Mouse (Mus musculus) forebrain, embryonic 12.5 days (tissue): ENCODE results near the gene Farsb. TPM values are rescaled to one million over a fixed set of nuclear protein-coding genes. Genes with fewer than 3 reads are reported as not detected.

Experiments used
- ATAC-seq: fragments of 200-750 bp; cut with Nextera tagmentation; 2 replicates; pipeline ENCODE4 v1.8.0; 2017; ENCODE audit warnings: moderate TSS enrichment; ENCODE audit not compliant: low FRiP score
- H3K27ac ChIP-seq: fragments of 300-500 bp; sonication (generic); 2 replicates; pipeline ENCODE4 v1.5.1; 2016; ENCODE audit warnings: mild to moderate bottlenecking
- H3K27me3 ChIP-seq: fragments of 300-500 bp; sonication (generic); 2 replicates; pipeline ENCODE4 v1.6.1; 2016; ENCODE audit warnings: mild to moderate bottlenecking
- H3K36me3 ChIP-seq: fragments of 300-500 bp; sonication (generic); replicated peaks from 2 replicates; pipeline ENCODE4 v1.6.1; 2016; ENCODE audit warnings: mild to moderate bottlenecking
- H3K4me1 ChIP-seq: fragments of 300-500 bp; sonication (generic); 2 replicates; pipeline ENCODE4 v1.6.1; 2016
- H3K4me2 ChIP-seq: fragments of 300-500 bp; sonication (generic); 2 replicates; pipeline ENCODE4 v1.6.1; 2016; ENCODE audit warnings: mild to moderate bottlenecking, moderate library complexity
- H3K4me3 ChIP-seq: fragments of 300-500 bp; sonication (generic); replicated peaks from 2 replicates; pipeline ENCODE4 v1.5.1; 2016; ENCODE audit warnings: mild to moderate bottlenecking
- H3K9ac ChIP-seq: fragments of 300-500 bp; sonication (generic); 2 replicates; pipeline ENCODE4 v1.6.1; 2016; ENCODE audit warnings: mild to moderate bottlenecking
- H3K9me3 ChIP-seq: fragments of 300-500 bp; sonication (generic); 2 replicates; pipeline ENCODE4 v1.6.1; 2016
- WGBS: fragments of 180-500 bp; shearing (Covaris S2); methylation state at CpG from one replicate; pipeline ENCODE4 v1.1.7; 2016; 5-methylcytosine and 5-hydroxymethylcytosine counted together
- polyA plus RNA-seq: library from polyadenylated mRNA; unstranded; fragments of >200 nt; fragmentation: Nextera tagmentation; extraction: Ambion mirVana; gene quantifications from 2 replicates; pipeline ENCODE4 v1.2.1, GENCODE M21; 2016

Gene Farsb
- polyA plus RNA-seq, 1 experiment from 2014 or later = 136 TPM

DNA sequence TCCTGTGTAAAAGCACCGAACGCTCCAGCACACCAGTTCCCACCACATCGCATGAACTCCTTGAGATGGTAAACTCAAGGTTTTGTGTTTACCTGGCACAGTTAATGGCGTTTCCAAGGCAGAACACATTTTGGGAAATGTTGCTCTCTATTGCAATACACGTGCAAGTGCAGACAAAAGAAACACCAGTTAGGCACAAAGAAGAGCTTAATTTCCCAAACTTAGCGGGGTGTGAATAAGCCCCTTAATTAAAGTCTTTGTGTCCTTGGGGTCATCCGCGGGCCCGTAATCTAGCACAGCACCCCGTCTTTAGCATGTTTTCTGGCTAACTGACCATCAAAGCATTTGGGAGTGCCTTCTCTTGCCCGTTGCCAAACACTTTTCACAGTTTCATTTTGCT, 59.8 kb downstream of the Farsb start:
- 8% methylated on average over 11 of the region's 11 CpGs for WGBS

GRCm38 (mm10) chr1:78426841-78427240, 61.9 kb downstream of the Farsb start:
- H3K4me2 ChIP-seq = no peak overlapping the region
- H3K27me3 ChIP-seq = peaks cover 28% of the 10 kb centered on the region
- no peak overlapping the region for H3K9ac ChIP-seq
- WGBS = 58% methylated on average over 3 of the region's 3 CpGs
- H3K9me3 ChIP-seq = no peaks in the 10 kb centered on the region
- no peak overlapping the region for H3K27ac ChIP-seq
- no peak overlapping the region for H3K4me3 ChIP-seq
- no peak for ATAC-seq
- peaks cover 28% of the 10 kb centered on the region for H3K4me1 ChIP-seq
- no peaks in the 10 kb centered on the region; the same call in 1 of the 2 replicates for H3K36me3 ChIP-seq

More for the DNA sequence above, 59.8 kb downstream of the Farsb start:
- Histone ChIP-seq H3K4me2 (peak overlapping the region; percentile 27), H3K27me3 (peaks cover 24% of the 10 kb centered on the region), H3K9me3 (no peaks in the 10 kb centered on the region), H3K27ac (no peak overlapping the region), H3K36me3 (peaks cover 4% of the 10 kb centered on the region; the same call in 1 of the 2 replicates), H3K9ac (no peak overlapping the region), H3K4me1 (peaks cover 18% of the 10 kb centered on the region), H3K4me3 (no peak overlapping the region)
- ATAC-seq = no peak

GRCm38 (mm10) chr1:78425793-78426700, 62.6 kb downstream of the Farsb start:
- Histone ChIP-seq H3K27me3 (peaks cover 25% of the 10 kb centered on the region), H3K4me3 (no peak overlapping the region), H3K9ac (no peak overlapping the region), H3K4me2 (no peak overlapping the region), H3K4me1 (peaks cover 28% of the 10 kb centered on the region), H3K27ac (no peak overlapping the region), H3K36me3 (peaks cover 1% of the 10 kb centered on the region; the same call in 1 of the 2 replicates), H3K9me3 (no peaks in the 10 kb centered on the region)
- WGBS = 75% methylated on average over 7 of the region's 7 CpGs
- no peak for ATAC-seq

GRCm38 (mm10) chr1:78425309-78425708, 63.4 kb downstream of the Farsb start:
- no peak overlapping the region for H3K27ac ChIP-seq
- H3K4me1 ChIP-seq = peaks cover 28% of the 10 kb centered on the region
- WGBS = 89% methylated on average over 7 of the region's 7 CpGs

GRCm38 (mm10) chr1:78424848-78425247, 63.8 kb downstream of the Farsb start:
- no peak overlapping the region for H3K9ac ChIP-seq
- peaks cover 4% of the 10 kb centered on the region; the same call in 1 of the 2 replicates for H3K36me3 ChIP-seq
- 93% methylated on average over 4 of the region's 4 CpGs for WGBS
- no peak overlapping the region for H3K27ac ChIP-seq
- no peak overlapping the region for H3K4me2 ChIP-seq
- H3K4me3 ChIP-seq = no peak overlapping the region
- no peaks in the 10 kb centered on the region for H3K9me3 ChIP-seq
- H3K27me3 ChIP-seq = peaks cover 28% of the 10 kb centered on the region
- ATAC-seq = no peak
- peaks cover 28% of the 10 kb centered on the region for H3K4me1 ChIP-seq

More at GRCm38 (mm10) chr1:78425309-78425708, 63.4 kb downstream of the Farsb start:
- Histone ChIP-seq H3K36me3 (peaks cover 4% of the 10 kb centered on the region; the same call in 1 of the 2 replicates), H3K9me3 (no peaks in the 10 kb centered on the region), H3K27me3 (peaks cover 27% of the 10 kb centered on the region), H3K4me3 (no peak overlapping the region), H3K4me2 (no peak overlapping the region), H3K9ac (no peak overlapping the region)
- ATAC-seq = no peak

- H3K36me3 ChIP-seq = peaks cover 4% of the 10 kb centered on the region; the same call in 1 of the 2 replicates
- H3K9ac ChIP-seq = no peak overlapping the region
- peaks cover 19% of the 10 kb centered on the region for H3K4me1 ChIP-seq
- no peak for ATAC-seq
- H3K27me3 ChIP-seq = peaks cover 23% of the 10 kb centered on the region
- H3K27ac ChIP-seq = no peak overlapping the region
- no peaks in the 10 kb centered on the region for H3K9me3 ChIP-seq
- H3K4me2 ChIP-seq = no peak overlapping the region
- WGBS = 24% methylated on average over 2 of the region's 2 CpGs
- H3K4me3 ChIP-seq = no peak overlapping the region
These were observed 66.1 kb downstream of the Farsb start for GRCm38 (mm10) chr1:78422576-78422975.

DNA sequence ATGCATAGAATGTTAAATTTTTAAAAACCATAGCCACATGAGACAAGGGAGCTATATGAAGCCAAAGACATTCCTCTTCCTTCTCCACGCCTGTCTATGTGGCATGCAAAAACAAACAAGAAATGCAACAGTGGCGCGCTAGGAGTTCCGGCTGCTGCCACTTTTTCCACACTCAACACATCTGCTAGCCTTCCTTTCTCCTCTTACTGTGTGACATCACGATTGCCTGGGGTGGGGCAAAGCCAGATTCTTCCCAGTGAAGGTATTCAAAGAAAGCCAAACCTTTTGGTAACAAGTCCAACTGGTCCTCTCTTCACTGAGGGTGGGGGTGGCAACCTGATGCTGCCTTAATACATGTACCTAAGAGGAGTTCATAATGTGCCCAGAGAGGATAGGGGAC, 66.9 kb downstream of the Farsb start:
- no peak for ATAC-seq
- Histone ChIP-seq H3K36me3 (peaks cover 4% of the 10 kb centered on the region; the same call in 1 of the 2 replicates), H3K4me1 (peaks cover 19% of the 10 kb centered on the region), H3K4me3 (no peak overlapping the region), H3K9ac (no peak overlapping the region), H3K9me3 (no peaks in the 10 kb centered on the region), H3K27ac (no peak overlapping the region), H3K27me3 (peaks cover 25% of the 10 kb centered on the region), H3K4me2 (no peak overlapping the region)
- 90% methylated on average over 5 of the region's 5 CpGs for WGBS

DNA sequence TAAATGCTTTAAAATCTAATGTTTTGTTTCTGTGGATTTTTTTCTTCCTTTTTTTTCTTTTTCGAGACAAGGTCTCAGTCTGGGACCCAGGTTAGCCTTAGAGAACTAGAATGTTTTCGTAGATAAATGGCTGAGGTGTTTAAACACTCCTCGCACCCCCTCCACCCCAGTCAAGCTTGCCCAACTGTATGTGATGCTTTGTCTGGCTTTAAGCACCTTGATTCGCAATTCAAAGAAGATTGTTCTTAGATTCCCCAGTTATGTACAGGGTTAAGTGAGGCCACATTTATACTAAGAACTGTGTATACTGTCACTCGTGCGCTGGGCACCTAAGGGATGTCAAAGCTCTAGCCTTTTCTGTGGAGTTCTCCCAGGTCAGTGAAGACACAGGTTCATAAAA, 68.4 kb downstream of the Farsb start:
- H3K9ac ChIP-seq = no peak overlapping the region
- H3K9me3 ChIP-seq = no peaks in the 10 kb centered on the region
- peaks cover 10% of the 10 kb centered on the region for H3K4me1 ChIP-seq
- 90% methylated on average over 6 of the region's 6 CpGs for WGBS
- no peak overlapping the region for H3K27ac ChIP-seq
- H3K36me3 ChIP-seq = peaks cover 4% of the 10 kb centered on the region; the same call in 1 of the 2 replicates
- H3K4me3 ChIP-seq = no peak overlapping the region
- no peak for ATAC-seq
- H3K27me3 ChIP-seq = peaks cover 21% of the 10 kb centered on the region
- no peak overlapping the region for H3K4me2 ChIP-seq

DNA sequence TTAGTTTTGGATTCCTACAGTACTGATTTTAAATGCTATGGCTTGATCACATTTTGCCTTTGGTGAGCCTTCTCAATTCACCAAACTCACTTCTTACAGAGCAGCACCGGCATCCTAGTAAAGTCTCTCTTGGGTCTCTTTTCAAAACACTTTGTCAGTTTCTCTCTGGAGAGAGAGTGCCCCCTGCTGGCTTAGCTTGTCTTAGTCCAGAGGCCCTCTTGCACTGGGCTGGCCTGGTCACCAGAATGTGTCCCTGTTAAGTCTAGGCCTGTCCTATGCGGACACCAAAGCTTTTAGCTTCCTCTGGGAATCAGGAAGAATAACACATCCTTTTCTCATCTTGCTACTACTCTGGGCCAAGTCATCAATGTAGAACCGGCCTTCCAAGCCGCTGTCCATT, 69.1 kb downstream of the Farsb start:
- H3K9ac ChIP-seq = no peak overlapping the region
- H3K9me3 ChIP-seq = no peaks in the 10 kb centered on the region
- no peak overlapping the region for H3K27ac ChIP-seq
- H3K4me3 ChIP-seq = no peak overlapping the region
- WGBS = 42% methylated on average over 4 of the region's 4 CpGs
- 0 out of 2 replicates have a peak, but pooled peaks cover 4% of the 10 kb centered on the region for H3K36me3 ChIP-seq
- ATAC-seq = 0 out of 2 replicates have a peak, but pooled peaks have one; percentile 55
- no peak overlapping the region for H3K4me2 ChIP-seq
- H3K27me3 ChIP-seq = peaks cover 18% of the 10 kb centered on the region
- H3K4me1 ChIP-seq = peaks cover 10% of the 10 kb centered on the region

DNA sequence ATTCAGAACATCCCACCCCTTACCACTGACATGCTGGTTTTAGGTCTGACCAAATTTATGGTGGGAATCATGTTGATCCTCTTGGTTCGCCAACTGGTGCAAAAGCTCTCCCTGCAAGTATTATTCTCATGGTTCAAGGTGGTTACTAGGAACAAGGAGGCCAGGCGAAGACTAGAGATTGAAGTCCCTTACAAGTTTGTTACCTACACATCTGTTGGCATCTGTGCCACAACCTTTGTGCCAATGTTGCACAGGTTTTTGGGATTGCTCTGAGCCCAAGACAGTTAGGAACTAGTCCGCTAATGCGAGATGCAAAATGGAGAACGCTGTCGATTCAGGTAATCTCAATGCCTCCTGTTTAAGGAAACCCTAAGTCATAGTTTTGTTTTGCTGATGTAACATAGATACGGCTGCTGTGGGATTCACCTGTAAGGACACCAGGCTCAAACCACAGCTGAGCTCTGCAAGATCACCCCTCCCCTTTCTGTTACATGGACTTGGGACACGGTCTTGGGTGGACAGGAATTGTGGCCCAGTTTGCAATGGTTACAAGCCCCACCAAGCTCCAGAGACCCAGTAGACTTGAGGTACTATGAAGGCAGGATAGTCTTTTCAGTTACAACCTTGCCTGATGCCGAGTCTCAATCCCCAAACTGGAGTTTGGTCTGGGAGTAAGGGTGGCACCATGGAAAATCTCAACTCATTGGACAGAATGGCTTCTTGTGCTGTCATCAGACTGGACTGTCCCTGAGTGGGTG, 71.4 kb downstream of the Farsb start:
- no peak overlapping the region for H3K4me2 ChIP-seq
- no peak for ATAC-seq
- H3K4me1 ChIP-seq = no peaks in the 10 kb centered on the region; the same call in 1 of the 2 replicates
- no peak overlapping the region for H3K27ac ChIP-seq
- WGBS = 95% methylated on average over 9 of the region's 9 CpGs
- H3K27me3 ChIP-seq = peaks cover 14% of the 10 kb centered on the region
- H3K9ac ChIP-seq = no peak overlapping the region
- 0 out of 2 replicates have a peak, but pooled peaks cover 4% of the 10 kb centered on the region for H3K36me3 ChIP-seq
- no peaks in the 10 kb centered on the region for H3K9me3 ChIP-seq
- no peak overlapping the region for H3K4me3 ChIP-seq

GRCm38 (mm10) chr1:78414421-78414820, 74.3 kb downstream of the Farsb start:
- Histone ChIP-seq H3K9me3 (no peaks in the 10 kb centered on the region), H3K4me1 (no peaks in the 10 kb centered on the region)
- WGBS = 89% methylated on average over 5 of the region's 5 CpGs

GRCm38 (mm10) chr1:78412668-78413067, 76.0 kb downstream of the Farsb start:
- Histone ChIP-seq H3K36me3 (no peaks in the 10 kb centered on the region), H3K9ac (no peak overlapping the region), H3K4me1 (no peaks in the 10 kb centered on the region), H3K4me2 (no peak overlapping the region), H3K9me3 (no peaks in the 10 kb centered on the region), H3K27ac (no peak overlapping the region), H3K27me3 (0 out of 2 replicates have a peak, but pooled peaks cover 3% of the 10 kb centered on the region), H3K4me3 (no peak overlapping the region)
- 29% methylated on average over 7 of the region's 7 CpGs for WGBS
- no peak for ATAC-seq

More at GRCm38 (mm10) chr1:78414421-78414820, 74.3 kb downstream of the Farsb start:
- Histone ChIP-seq H3K36me3 (no peaks in the 10 kb centered on the region), H3K9ac (no peak overlapping the region), H3K4me3 (no peak overlapping the region), H3K4me2 (no peak overlapping the region), H3K27me3 (0 out of 2 replicates have a peak, but pooled peaks cover 3% of the 10 kb centered on the region), H3K27ac (no peak overlapping the region)
- no peak for ATAC-seq
